Mouse (Mus musculus) C2C12 (cell line): ENCODE data around the gene Ctnnd2.

Source experiments
- CEBPB ChIP-seq: IDR thresholded peaks from one replicate; pipeline ENCODE4 v1.6.1; 2011; ENCODE audit warnings: low read depth, mild to moderate bottlenecking, control low read depth, moderate library complexity
- CTCF ChIP-seq: IDR thresholded peaks from one replicate; pipeline ENCODE4 v1.5.1; 2011; ENCODE audit not compliant: control insufficient read depth, insufficient read depth, insufficient read length
- FOSL1 ChIP-seq: IDR thresholded peaks from one replicate; pipeline ENCODE4 v1.8.0; 2011; ENCODE audit warnings: mild to moderate bottlenecking, low read length; ENCODE audit not compliant: poor library complexity, insufficient read depth, severe bottlenecking
- MAX ChIP-seq: IDR thresholded peaks from one replicate; pipeline ENCODE4 v1.6.1; 2011; ENCODE audit warnings: mild to moderate bottlenecking, control low read depth
- MYOD1 ChIP-seq: IDR thresholded peaks from one replicate; pipeline ENCODE4 v1.6.1; 2011; ENCODE audit warnings: low read depth; ENCODE audit not compliant: control insufficient read depth, insufficient read length
- MYOG ChIP-seq: IDR thresholded peaks from one replicate; pipeline ENCODE4 v1.6.1; 2011; ENCODE audit not compliant: control insufficient read depth, insufficient read length; ENCODE audit errors: extremely low read depth
- USF1 ChIP-seq: IDR thresholded peaks from one replicate; pipeline ENCODE4 v1.6.1; 2011; ENCODE audit warnings: low read depth, mild to moderate bottlenecking, control low read depth, moderate library complexity

DNA sequence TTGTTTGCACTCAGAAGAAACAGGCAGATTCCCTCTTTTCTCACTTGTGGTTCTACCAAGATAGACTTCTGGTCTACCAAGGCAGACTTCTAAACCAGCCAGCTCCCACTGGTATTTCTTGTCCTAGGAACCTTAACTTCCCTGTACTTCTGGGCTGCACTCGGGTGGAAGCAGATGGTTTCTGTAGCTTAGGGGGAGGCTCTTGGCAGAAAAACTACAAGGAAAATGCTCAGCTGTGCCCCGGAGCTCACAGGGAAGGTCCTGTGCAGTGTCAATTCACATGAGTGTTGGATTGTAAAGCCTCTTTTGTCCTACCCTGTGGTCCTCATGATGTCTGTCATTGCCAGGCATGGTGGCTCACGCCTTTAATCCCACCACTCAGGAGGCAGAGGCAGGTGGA, 546.4 kb downstream of the Ctnnd2 start:
- no peak for TF ChIP-seq CTCF
- no peak for TF ChIP-seq MYOD1
- TF ChIP-seq USF1 = no peak
- TF ChIP-seq FOSL1 = no peak
- no peak for TF ChIP-seq MAX
- TF ChIP-seq CEBPB = no peak
- TF ChIP-seq MYOG = no peak
